Mouse (Mus musculus): Measurements from ENCODE around the gene Rims4. TPM values are rescaled to one million over a fixed set of nuclear protein-coding genes. Genes with fewer than 3 reads are reported as not detected.

The Rims4 gene
- polyA plus RNA-seq, 1 experiment: 0.05 TPM

GRCm38 (mm10) chr2:163924531-163924930 is 6.0 kb upstream of the Rims4 start:
- no peak overlapping the region for H3K4me3 ChIP-seq (ENCODE audit: low read depth, low read length)
- WGBS: 32% methylated on average over 3 of the region's 3 CpGs
- no peak overlapping the region for H3K27ac ChIP-seq (ENCODE audit: insufficient read depth, low read depth, low read length)
- peaks cover 9% of the 10 kb centered on the region for H3K27me3 ChIP-seq (ENCODE audit: control insufficient read depth, insufficient read depth, low read length)
- no peaks in the 10 kb centered on the region for H3K36me3 ChIP-seq (ENCODE audit: control insufficient read depth, insufficient read depth, low read length)
- TF ChIP-seq CTCF (IDR thresholded peaks at IDR 0.05; ENCODE audit: extremely low read depth, insufficient read length, insufficient replicate concordance, low read depth, low read length): no peak
- peaks cover 7% of the 10 kb centered on the region; the same call in 1 of the 2 replicates for H3K4me1 ChIP-seq (ENCODE audit: control insufficient read depth, insufficient read depth, insufficient read length, low read length)

DNA sequence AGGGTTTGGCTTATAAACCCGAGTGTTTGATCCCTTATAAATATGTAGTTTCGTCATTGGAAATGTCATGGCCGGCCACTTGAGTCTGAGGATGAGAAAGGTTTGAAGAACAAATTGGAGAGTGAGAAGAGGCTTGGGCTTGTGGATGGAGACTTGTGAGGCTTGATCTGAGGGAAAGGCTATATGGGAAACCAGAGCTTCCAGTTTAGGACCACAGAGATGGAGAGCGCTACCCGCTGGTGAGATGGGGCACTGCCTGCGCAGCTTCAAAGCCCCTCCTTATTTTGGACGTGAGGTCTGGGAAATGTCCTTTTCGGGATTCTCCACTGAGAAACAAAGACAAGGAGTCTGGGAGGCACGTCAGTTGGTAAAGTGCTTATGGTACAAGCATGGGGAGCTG is 4.6 kb upstream of the Rims4 start:
- no peak overlapping the region for H3K4me3 ChIP-seq (ENCODE audit: low read depth, low read length)
- TF ChIP-seq POLR2A (IDR thresholded peaks at IDR 0.05; ENCODE audit: low read depth, low read length) (no peak), CTCF (IDR thresholded peaks at IDR 0.05; ENCODE audit: extremely low read depth, insufficient read length, insufficient replicate concordance, low read depth, low read length) (no peak)
- no peaks in the 10 kb centered on the region for H3K36me3 ChIP-seq (ENCODE audit: control insufficient read depth, insufficient read depth, low read length)
- whole genome bisulfite sequencing: 72% methylated on average over 9 of the region's 9 CpGs
- H3K4me1 ChIP-seq (ENCODE audit: control insufficient read depth, insufficient read depth, insufficient read length, low read length): peaks cover 7% of the 10 kb centered on the region; the same call in 1 of the 2 replicates
- peaks cover 23% of the 10 kb centered on the region for H3K27me3 ChIP-seq (ENCODE audit: control insufficient read depth, insufficient read depth, low read length)
- no peak overlapping the region for H3K27ac ChIP-seq (ENCODE audit: insufficient read depth, low read depth, low read length)

- H3K4me1 ChIP-seq (ENCODE audit: control insufficient read depth, insufficient read depth, insufficient read length, low read length): peaks cover 4% of the 10 kb centered on the region; the same call in 1 of the 2 replicates
- WGBS: 71% methylated on average over 3 of the region's 3 CpGs
- TF ChIP-seq POLR2A (IDR thresholded peaks at IDR 0.05; ENCODE audit: low read depth, low read length) (no peak), CTCF (IDR thresholded peaks at IDR 0.05; ENCODE audit: extremely low read depth, insufficient read length, insufficient replicate concordance, low read depth, low read length) (no peak)
- H3K27me3 ChIP-seq (ENCODE audit: control insufficient read depth, insufficient read depth, low read length): peaks cover 36% of the 10 kb centered on the region
- no peaks in the 10 kb centered on the region for H3K36me3 ChIP-seq (ENCODE audit: control insufficient read depth, insufficient read depth, low read length)
- H3K4me3 ChIP-seq (ENCODE audit: low read depth, low read length): no peak overlapping the region
- H3K27ac ChIP-seq (ENCODE audit: insufficient read depth, low read depth, low read length): no peak overlapping the region
These were observed 1.1 kb upstream of the Rims4 start for GRCm38 (mm10) chr2:163919581-163919980.

DNA sequence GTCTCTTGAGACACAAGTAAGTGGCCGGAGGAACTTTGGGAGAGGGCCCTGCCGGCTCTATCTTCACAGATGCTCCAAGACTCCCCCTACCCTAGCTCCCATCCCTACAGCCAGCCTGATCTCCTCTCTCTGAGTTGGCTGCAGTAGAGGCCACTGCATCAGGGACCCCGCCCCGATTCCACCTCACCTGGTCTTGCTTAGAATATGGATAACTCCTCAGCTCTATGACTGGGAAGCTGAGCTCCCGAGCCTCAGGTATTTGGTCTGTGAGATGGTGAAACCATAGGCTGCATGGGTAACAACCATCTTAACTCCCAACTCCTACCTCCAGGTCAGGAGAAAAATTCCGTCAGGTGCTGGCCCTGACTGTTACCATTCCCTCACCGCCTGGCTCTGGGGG is 1.8 kb downstream of the Rims4 start:
- Histone ChIP-seq H3K27ac (ENCODE audit: insufficient read depth, low read depth, low read length) (no peak overlapping the region), H3K4me3 (ENCODE audit: low read depth, low read length) (no peak overlapping the region), H3K4me1 (ENCODE audit: control insufficient read depth, insufficient read depth, insufficient read length, low read length) (no peaks in the 10 kb centered on the region), H3K36me3 (ENCODE audit: control insufficient read depth, insufficient read depth, low read length) (no peaks in the 10 kb centered on the region), H3K27me3 (ENCODE audit: control insufficient read depth, insufficient read depth, low read length) (peaks cover 36% of the 10 kb centered on the region)
- WGBS: 84% methylated on average over 7 of the region's 7 CpGs
- no peak for TF ChIP-seq CTCF (IDR thresholded peaks at IDR 0.05; ENCODE audit: extremely low read depth, insufficient read length, insufficient replicate concordance, low read depth, low read length)
- TF ChIP-seq POLR2A (IDR thresholded peaks at IDR 0.05; ENCODE audit: low read depth, low read length): no peak

GRCm38 (mm10) chr2:163915294-163915791 is 3.1 kb downstream of the Rims4 start:
- no peaks in the 10 kb centered on the region for H3K4me1 ChIP-seq (ENCODE audit: control insufficient read depth, insufficient read depth, insufficient read length, low read length)
- H3K27me3 ChIP-seq (ENCODE audit: control insufficient read depth, insufficient read depth, low read length): peaks cover 33% of the 10 kb centered on the region
- H3K4me3 ChIP-seq (ENCODE audit: low read depth, low read length): no peak overlapping the region
- H3K27ac ChIP-seq (ENCODE audit: insufficient read depth, low read depth, low read length): no peak overlapping the region
- WGBS: 73% methylated on average over 9 of the region's 9 CpGs
- H3K36me3 ChIP-seq (ENCODE audit: control insufficient read depth, insufficient read depth, low read length): no peaks in the 10 kb centered on the region
- TF ChIP-seq CTCF (IDR thresholded peaks at IDR 0.05; ENCODE audit: extremely low read depth, insufficient read length, insufficient replicate concordance, low read depth, low read length): no peak
- no peak for TF ChIP-seq POLR2A (IDR thresholded peaks at IDR 0.05; ENCODE audit: low read depth, low read length)

GRCm38 (mm10) chr2:163914107-163914506 is 4.4 kb downstream of the Rims4 start:
- no peak overlapping the region for H3K27ac ChIP-seq (ENCODE audit: insufficient read depth, low read depth, low read length)
- no peaks in the 10 kb centered on the region for H3K36me3 ChIP-seq (ENCODE audit: control insufficient read depth, insufficient read depth, low read length)
- no peaks in the 10 kb centered on the region for H3K4me1 ChIP-seq (ENCODE audit: control insufficient read depth, insufficient read depth, insufficient read length, low read length)
- WGBS: 40% methylated on average over 10 of the region's 10 CpGs
- no peak overlapping the region for H3K4me3 ChIP-seq (ENCODE audit: low read depth, low read length)
- H3K27me3 ChIP-seq (ENCODE audit: control insufficient read depth, insufficient read depth, low read length): peaks cover 23% of the 10 kb centered on the region
- TF ChIP-seq POLR2A (IDR thresholded peaks at IDR 0.05; ENCODE audit: low read depth, low read length): no peak
- no peak for TF ChIP-seq CTCF (IDR thresholded peaks at IDR 0.05; ENCODE audit: extremely low read depth, insufficient read length, insufficient replicate concordance, low read depth, low read length)

- Histone ChIP-seq H3K27ac (ENCODE audit: insufficient read depth, low read depth, low read length) (no peak overlapping the region), H3K4me1 (ENCODE audit: control insufficient read depth, insufficient read depth, insufficient read length, low read length) (no peaks in the 10 kb centered on the region), H3K27me3 (ENCODE audit: control insufficient read depth, insufficient read depth, low read length) (peaks cover 19% of the 10 kb centered on the region), H3K4me3 (ENCODE audit: low read depth, low read length) (no peak overlapping the region), H3K36me3 (ENCODE audit: control insufficient read depth, insufficient read depth, low read length) (no peaks in the 10 kb centered on the region)
- WGBS: 59% methylated on average over 7 of the region's 7 CpGs
- TF ChIP-seq POLR2A (IDR thresholded peaks at IDR 0.05; ENCODE audit: low read depth, low read length): no peak
- no peak for TF ChIP-seq CTCF (IDR thresholded peaks at IDR 0.05; ENCODE audit: extremely low read depth, insufficient read length, insufficient replicate concordance, low read depth, low read length)
These were observed 4.8 kb downstream of the Rims4 start for GRCm38 (mm10) chr2:163913704-163914103.

Measured in small intestine, adult 2 months (tissue).